Mouse (Mus musculus) neutrophil, adult 65 days (primary cell): ENCODE results near the gene Akap7. TPM values are rescaled to one million over a fixed set of nuclear protein-coding genes. Genes with fewer than 3 reads are reported as not detected.

Experiments
- total RNA-seq: library from RNA; stranded (reverse); gene quantifications from 2 replicates; pipeline ENCODE4 v1.2.4, GENCODE M21; 2023

Gene Akap7
- 10.2 and 19.3 TPM in 2 replicates for total RNA-seq

DNA sequence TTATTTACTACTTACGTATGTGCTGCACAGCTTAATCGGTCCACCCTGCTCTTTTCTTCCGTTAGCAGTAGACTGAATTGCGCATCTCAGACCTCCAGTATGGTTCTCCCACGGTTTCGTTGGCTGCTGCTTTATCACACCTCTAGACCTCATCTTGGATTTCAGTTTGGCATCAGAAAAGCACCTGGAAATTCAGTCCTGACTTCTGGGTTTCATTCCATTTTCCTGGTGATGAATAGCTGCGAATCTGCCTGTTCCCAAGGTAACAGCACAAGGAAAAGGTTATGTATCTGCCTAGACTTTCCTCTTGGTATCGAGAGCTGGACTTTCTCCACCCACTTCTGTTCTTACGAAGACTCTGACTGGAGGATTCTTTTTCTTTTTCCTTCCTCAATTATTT lies at the start of gene Akap7:
Gene Akap7, minus strand, starts transcription at position 101 of the 400 bp plus-strand sequence.

Other genes starting within 250 kb of the Akap7 start
- 36.5 and 42.2 TPM in 2 replicates for gene Epb41l2, start 51.9 kb upstream of the Akap7 start, total RNA-seq
- not detected in 2 replicates for gene Smlr1, start 228.4 kb upstream of the Akap7 start, total RNA-seq